8 mouse cellular contexts compared by ENCODE assay signal in the genomic region with DNA sequence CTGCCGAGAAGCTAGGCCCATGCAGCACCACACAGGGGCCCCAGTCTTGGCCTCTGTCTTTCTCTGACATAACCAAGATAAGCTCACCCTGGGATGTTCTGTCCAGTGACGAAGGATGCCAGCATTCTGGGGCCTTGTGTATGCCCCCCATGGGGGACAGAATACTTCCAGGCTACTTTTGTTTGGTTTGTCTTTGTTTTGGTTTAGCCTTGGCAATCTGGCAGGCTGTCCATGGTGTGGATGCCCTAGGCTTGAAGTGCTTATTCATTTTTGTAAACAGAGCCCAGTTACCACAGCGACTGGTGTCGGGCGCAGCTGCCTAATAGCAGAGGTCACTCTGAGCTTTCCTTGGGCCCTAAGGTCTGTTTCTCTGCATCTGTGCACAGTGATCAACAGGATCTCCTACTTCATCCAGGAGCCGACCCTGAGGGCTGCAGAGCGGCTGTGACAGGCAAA. TPM values are rescaled to one million over a fixed set of nuclear protein-coding genes. Genes with fewer than 3 reads are reported as not detected.
A peak's percentile ranks its signal among the peaks of the same experiment; 100 is the strongest.
DNase-seq lines count a peak whose midpoint lies in the region; ATAC-seq and TF ChIP-seq lines count a peak whose summit lies in the region.

No protein-coding gene starts in this region.

- H3K27ac ChIP-seq in heart, postnatal 0 days (ENCODE audit: low read depth), result peak overlapping the region; percentile 70
- peak overlapping the region; percentile 77 for H3K27ac ChIP-seq in lung, embryonic 14.5 days (ENCODE audit: low read depth)

- H3K4me3 ChIP-seq in heart, postnatal 0 days (ENCODE audit: low read depth, low read length), result no peak overlapping the region
- no peak overlapping the region for H3K4me3 ChIP-seq in lung, embryonic 14.5 days (ENCODE audit: low read depth, low read length)

- no peaks in the 10 kb centered on the region for H3K27me3 ChIP-seq in heart, postnatal 0 days (ENCODE audit: control insufficient read depth, insufficient read depth, low read length)
- H3K27me3 ChIP-seq in lung, embryonic 14.5 days (ENCODE audit: insufficient read depth, low read length), result no peaks in the 10 kb centered on the region

- no peak overlapping the region; the same call in 1 of the 2 replicates for H3K9ac ChIP-seq in heart, postnatal 0 days (replicated peaks; ENCODE audit: low read depth, low read length)
- no peak overlapping the region for H3K9ac ChIP-seq in lung, embryonic 14.5 days

- TF ChIP-seq EP300 in heart, postnatal 0 days (IDR thresholded peaks at IDR 0.05; ENCODE audit: low read depth), result no peak

- H3K4me1 ChIP-seq in heart, postnatal 0 days (ENCODE audit: control insufficient read depth, insufficient read depth), result peaks cover 49% of the 10 kb centered on the region
- H3K4me1 ChIP-seq in lung, embryonic 14.5 days (ENCODE audit: insufficient read depth), result peaks cover 46% of the 10 kb centered on the region

- TF ChIP-seq CTCF in heart, postnatal 0 days (IDR thresholded peaks at IDR 0.05; ENCODE audit: low read depth), result no peak
- TF ChIP-seq CTCF in lung, embryonic 14.5 days (IDR thresholded peaks at IDR 0.05; ENCODE audit: low read depth), result no peak

- H3K36me3 ChIP-seq in heart, postnatal 0 days (replicated peaks; ENCODE audit: control insufficient read depth, insufficient read depth, low read length), result no peaks in the 10 kb centered on the region
- H3K36me3 ChIP-seq in lung, embryonic 14.5 days (ENCODE audit: insufficient read depth), result no peaks in the 10 kb centered on the region

- peak; percentile 67 for DNase-seq in adrenal gland, adult 2 months
- no peak for DNase-seq in adrenal gland, postnatal 10 days
- DNase-seq in Muller cell, postnatal 12 days (ENCODE audit: inconsistent ontology term), result peak; percentile 46
- no peak for DNase-seq in heart, postnatal 0 days (ENCODE audit: low spot score)
- DNase-seq in lung, embryonic 14.5 days, result peak; percentile 73
- no peak for DNase-seq in thymus, postnatal 36 days
- no peak for DNase-seq in urinary bladder, postnatal 25 days (ENCODE audit: low spot score)

- H3K9me3 ChIP-seq in heart, postnatal 0 days (replicated peaks; ENCODE audit: control insufficient read depth, low read length), result no peaks in the 10 kb centered on the region
- H3K9me3 ChIP-seq in lung, embryonic 14.5 days (ENCODE audit: low read depth, low read length), result no peaks in the 10 kb centered on the region

- no peak overlapping the region for H3K4me2 ChIP-seq in heart, postnatal 0 days (ENCODE audit: low read depth, low read length)
- H3K4me2 ChIP-seq in lung, embryonic 14.5 days, result no peak overlapping the region

- WGBS in heart, postnatal 0 days, result 39% methylated on average over 7 of the region's 7 CpGs
- WGBS in lung, embryonic 14.5 days, result 30% methylated on average over 7 of the region's 7 CpGs

- peak; percentile 56; the same call in 1 of the 2 replicates for ATAC-seq in heart, postnatal 0 days (ENCODE audit: insufficient read depth, low read depth)
- ATAC-seq in lung, embryonic 14.5 days (ENCODE audit: insufficient read depth), result peak; percentile 67
- ATAC-seq in erythroid progenitor cell, adult 5-6 weeks (replicated peaks; ENCODE audit: low FRiP score, poor library complexity, severe bottlenecking), result no peak

RNA-seq across cellular contexts. Expression of a gene that starts 51.4 kb away (rescaled TPM):
- 100 to 1,000 TPM; 206 to 233 TPM for total RNA-seq in adrenal gland, adult 2 months (2021)
- 133 and 171 TPM in 2 replicates for polyA plus RNA-seq in adrenal gland, adult 2 months (2012; rRNA removed)
- total RNA-seq in adrenal gland, postnatal 10 days (2021), result 100 to 1,000 TPM; 125 to 160 TPM
- 59.7 and 60.6 TPM in 2 replicates for total RNA-seq in heart, postnatal 0 days (2014; rRNA removed; ENCODE audit: low replicate concordance)
- 11.8 TPM in 2 replicates for polyA plus RNA-seq in heart, postnatal 0 days (2015; fragmentation: Nextera tagmentation; extraction: Ambion mirVana)
- 23.8 and 23.9 TPM in 2 replicates for polyA plus RNA-seq in lung, embryonic 14.5 days (2014; fragmentation: Nextera tagmentation; extraction: Ambion mirVana)
- total RNA-seq in erythroid progenitor cell, adult 5-6 weeks (2015; ENCODE audit: low replicate concordance), result 1.8 and 5.4 TPM in 2 replicates
- total RNA-seq in erythroid progenitor cell, adult 5-6 weeks (2017; ENCODE audit: low replicate concordance), result 1.0 and 4.7 TPM in 2 replicates

Comparison
In these comparisons a context has a peak if more than half of its experiments do, and no peak if none do; other contexts are left out.
1. DNase-seq: peak in adrenal gland, adult 2 months (single experiment), Muller cell, postnatal 12 days (single experiment) and lung, embryonic 14.5 days (single experiment); none in adrenal gland, postnatal 10 days (single experiment), heart, postnatal 0 days (single experiment), thymus, postnatal 36 days (0 of 2) and urinary bladder, postnatal 25 days (single experiment).